Mouse (Mus musculus): ENCODE results near the gene Rfc4. TPM values are rescaled to one million over a fixed set of nuclear protein-coding genes. Genes with fewer than 3 reads are reported as not detected.

Gene Rfc4
- 31.9 and 41.1 TPM in 2 replicates for polyA plus RNA-seq (2015; fragmentation: Nextera tagmentation; extraction: Ambion mirVana)

DNA sequence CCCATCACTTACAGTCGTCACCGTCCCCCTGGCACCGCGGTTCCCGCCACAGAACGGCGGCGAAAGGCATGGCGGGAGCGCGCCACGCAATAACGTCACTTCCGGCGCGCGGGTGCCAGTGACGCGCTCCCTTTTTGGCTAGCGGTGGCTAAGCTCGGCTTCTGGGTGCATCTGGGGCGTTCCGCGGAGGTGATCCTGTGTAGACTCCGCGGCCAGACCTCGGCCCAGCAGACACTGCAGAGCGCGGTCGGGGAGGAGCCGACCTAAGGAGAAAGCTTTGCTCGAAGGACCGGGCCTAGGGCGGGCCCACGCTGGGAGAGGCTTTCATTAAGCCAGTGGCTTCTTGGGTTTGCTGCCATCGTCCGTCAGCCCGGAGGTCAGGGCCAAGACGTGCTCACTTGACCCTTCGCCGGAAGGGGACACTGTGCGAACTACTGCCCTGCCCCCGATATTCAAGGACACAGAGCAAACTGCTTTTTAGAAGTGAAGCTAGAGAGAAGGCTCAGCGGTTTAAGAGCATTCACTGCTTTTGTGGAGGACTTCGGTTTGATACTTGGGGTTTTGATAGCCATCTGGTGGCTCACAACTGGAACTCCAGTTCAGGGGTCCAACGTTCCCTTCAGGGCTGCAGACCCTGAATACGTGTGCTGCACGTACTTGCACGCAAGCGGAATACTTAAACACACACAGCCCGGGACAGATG, at the start of gene Rfc4:
Gene Rfc4, minus strand, starts transcription at position 65 of the 703 bp plus-strand sequence.

GRCm38 (mm10) chr16:23146280-23146679, 18.7 kb upstream of the Rfc4 start, which contains the start of gene Adipoq:
TSS of gene Adipoq (plus strand) at chr16:23146536.

DNA sequence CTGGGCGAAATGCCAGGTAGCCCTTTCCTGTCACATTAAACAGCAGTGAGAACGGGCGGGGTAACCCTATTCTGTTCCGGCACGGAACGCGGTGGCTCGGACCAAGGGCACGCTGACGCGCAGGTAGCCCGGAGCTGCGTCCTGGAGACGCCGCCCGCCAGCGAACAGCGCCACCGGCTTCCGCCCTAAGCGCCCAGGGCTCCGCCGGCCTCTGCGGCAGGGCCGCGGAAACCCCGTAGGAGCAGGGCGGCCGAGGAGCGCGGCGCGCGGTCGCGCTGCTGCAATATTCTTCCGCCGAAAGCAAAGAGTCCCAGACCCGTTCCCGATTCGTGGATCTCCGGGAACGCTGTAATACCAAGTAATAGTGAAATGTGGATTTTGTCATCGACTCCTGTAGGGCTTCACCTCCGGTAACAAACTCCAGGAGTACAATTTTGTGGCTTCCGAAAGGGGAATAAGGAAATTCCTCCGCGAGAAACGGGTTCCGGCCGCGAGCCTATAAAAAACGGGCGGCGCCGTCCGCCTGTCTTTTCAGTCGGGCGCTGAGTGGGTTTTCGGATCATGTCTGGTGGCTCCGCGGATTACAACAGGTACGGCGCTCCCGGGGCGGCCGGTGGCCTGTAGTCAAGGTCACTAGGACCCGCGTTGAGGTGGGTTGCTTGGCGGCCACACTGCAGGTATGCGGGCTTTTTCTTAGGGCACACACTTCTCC, 20.1 kb downstream of the Rfc4 start, which contains the start of gene Eif4a2:
Gene Eif4a2, plus strand, starts transcription at position 214 of the 712 bp plus-strand sequence.

Small RNA genes within 50 kb of the gene (microRNA-seq; reads per million reads assigned to microRNA genes)
- not detected for gene Gm49346

Other genes starting within 250 kb of the Rfc4 start
- gene Ahsg, start 236.5 kb downstream of the Rfc4 start, polyA plus RNA-seq (2015; fragmentation: Nextera tagmentation; extraction: Ambion mirVana), result 4.4 and 20.6 TPM in 2 replicates
- gene Fetub, start 209.4 kb downstream of the Rfc4 start, polyA plus RNA-seq (2015; fragmentation: Nextera tagmentation; extraction: Ambion mirVana), result 0.35 and 0.71 TPM in 2 replicates
- gene Hrg, start 176.7 kb downstream of the Rfc4 start, polyA plus RNA-seq (2015; fragmentation: Nextera tagmentation; extraction: Ambion mirVana), result 0.29 TPM in 1 of 2 replicates, not detected in the other
- gene Kng2, start 98.3 kb downstream of the Rfc4 start, polyA plus RNA-seq (2015; fragmentation: Nextera tagmentation; extraction: Ambion mirVana), result 0.11 and 0.42 TPM in 2 replicates
- gene Kng1, start 69.9 kb downstream of the Rfc4 start, polyA plus RNA-seq (2015; fragmentation: Nextera tagmentation; extraction: Ambion mirVana), result 1.2 and 5.4 TPM in 2 replicates
- gene Eif4a2, start 20.3 kb downstream of the Rfc4 start, polyA plus RNA-seq (2015; fragmentation: Nextera tagmentation; extraction: Ambion mirVana), result 121 and 149 TPM in 2 replicates
- not detected in 2 replicates for gene Adipoq, start 18.8 kb upstream of the Rfc4 start, polyA plus RNA-seq (2015; fragmentation: Nextera tagmentation; extraction: Ambion mirVana)
- 4.8 TPM in 2 replicates for gene St6gal1, start 97.0 kb upstream of the Rfc4 start, polyA plus RNA-seq (2015; fragmentation: Nextera tagmentation; extraction: Ambion mirVana)

All from urinary bladder, postnatal 0 days (tissue).